Mouse (Mus musculus) ovary, postnatal 14 days (tissue): ENCODE data around the gene Fmod.
A peak's percentile ranks its signal among the peaks of the same experiment; 100 is the strongest.

Experiments
- DNase-seq: peaks from one replicate; pipeline ENCODE4 v3.0.0; 2022; ENCODE audit warnings: low spot score

Gene Fmod

GRCm38 (mm10) chr1:134056285-134056684 lies 19.2 kb downstream of the Fmod start:
- no peak for DNase-seq

- no peak for DNase-seq
Measured at GRCm38 (mm10) chr1:134057736-134058135, 20.7 kb downstream of the Fmod start.

GRCm38 (mm10) chr1:134058870-134059269 lies 21.8 kb downstream of the Fmod start:
- DNase-seq = no peak

- DNase-seq = no peak
Measured at GRCm38 (mm10) chr1:134059739-134060695, 23.0 kb downstream of the Fmod start.

GRCm38 (mm10) chr1:134060849-134061569 lies 24.0 kb downstream of the Fmod start:
- peak; percentile 76 for DNase-seq

GRCm38 (mm10) chr1:134061915-134062314 lies 24.9 kb downstream of the Fmod start:
- no peak for DNase-seq

- DNase-seq = no peak
Measured at GRCm38 (mm10) chr1:134062411-134063085, 25.5 kb downstream of the Fmod start.

- DNase-seq = peak; percentile 63
Measured at GRCm38 (mm10) chr1:134063086-134063772, 26.2 kb downstream of the Fmod start.

- no peak for DNase-seq
Measured at GRCm38 (mm10) chr1:134063773-134064125, 26.7 kb downstream of the Fmod start.

- DNase-seq = no peak
Measured at GRCm38 (mm10) chr1:134064296-134064831, 27.3 kb downstream of the Fmod start.

GRCm38 (mm10) chr1:134065241-134065809 lies 28.3 kb downstream of the Fmod start:
- DNase-seq = no peak

GRCm38 (mm10) chr1:134066554-134066953 lies 29.5 kb downstream of the Fmod start:
- no peak for DNase-seq

- no peak for DNase-seq
Measured at GRCm38 (mm10) chr1:134067143-134067619, 30.1 kb downstream of the Fmod start.

GRCm38 (mm10) chr1:134070099-134070669 lies 33.1 kb downstream of the Fmod start:
- DNase-seq = no peak

- no peak for DNase-seq
Measured at GRCm38 (mm10) chr1:134071411-134072018, 34.5 kb downstream of the Fmod start.

GRCm38 (mm10) chr1:134073061-134073564 lies 36.1 kb downstream of the Fmod start:
- DNase-seq = no peak

- no peak for DNase-seq
Measured at GRCm38 (mm10) chr1:134073658-134074057, 36.6 kb downstream of the Fmod start.

GRCm38 (mm10) chr1:134074184-134074583 lies 37.1 kb downstream of the Fmod start:
- no peak for DNase-seq

- no peak for DNase-seq
Measured at GRCm38 (mm10) chr1:134074606-134075005, 37.6 kb downstream of the Fmod start.

- DNase-seq = no peak
Measured at GRCm38 (mm10) chr1:134075532-134075931, 38.5 kb downstream of the Fmod start.
